Mouse (Mus musculus) olfactory bulb, adult 2 months (tissue): ENCODE data around the gene Ptgr1.

Experiments used
- CTCF ChIP-seq: fragments of 200-500 bp; IDR thresholded peaks from 2 replicates; pipeline ENCODE4 v1.5.1; 2012; ENCODE audit warnings: low read depth, mild to moderate bottlenecking, low read length, moderate library complexity; ENCODE audit not compliant: insufficient read depth
- POLR2A ChIP-seq: fragments of 200-500 bp; IDR thresholded peaks from 2 replicates; pipeline ENCODE4 v1.6.1; 2012; ENCODE audit warnings: mild to moderate bottlenecking, low read depth, low read length, moderate library complexity; ENCODE audit not compliant: insufficient read depth

DNA sequence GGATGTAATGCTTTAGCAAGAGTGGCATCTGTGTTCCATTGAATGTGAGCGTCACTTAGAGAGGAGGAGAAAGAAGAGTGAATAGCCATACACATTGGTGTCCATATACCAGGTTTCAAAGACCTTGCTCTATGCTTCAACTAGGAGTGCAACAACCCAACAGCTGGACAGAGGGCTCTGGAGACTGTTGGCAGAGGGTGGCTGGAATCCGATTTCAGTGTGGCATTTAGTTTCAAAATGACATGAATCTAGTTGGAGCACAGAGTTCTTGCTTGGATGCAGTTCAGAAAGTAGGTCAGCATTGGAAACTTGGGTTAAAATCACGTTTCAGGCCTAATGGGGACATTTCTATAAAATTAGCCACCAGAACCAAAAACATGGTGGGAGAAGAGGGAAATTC lies 28.3 kb upstream of the Ptgr1 start:
- TF ChIP-seq CTCF: no peak
- no peak for TF ChIP-seq POLR2A
